Mouse (Mus musculus) neural tube, embryonic 14.5 days (tissue): ENCODE data around the gene 2010111I01Rik. TPM values are rescaled to one million over a fixed set of nuclear protein-coding genes. Genes with fewer than 3 reads are reported as not detected.

Experiments
- ATAC-seq: fragments of 200-750 bp; cut with Nextera tagmentation; 2 replicates; pipeline ENCODE4 v1.8.0; 2017; ENCODE audit warnings: low read depth, mild to moderate bottlenecking, moderate TSS enrichment, moderate library complexity
- H3K27ac ChIP-seq: fragments of 300-500 bp; sonication (generic); 2 replicates; pipeline ENCODE4 v1.5.1; 2014; ENCODE audit warnings: low read depth, mild to moderate bottlenecking, control low read depth, low read length, moderate library complexity, mixed read lengths
- H3K27me3 ChIP-seq: fragments of 300-500 bp; sonication (generic); 2 replicates; pipeline ENCODE4 v1.6.1; 2014; ENCODE audit warnings: low read length; ENCODE audit not compliant: control insufficient read depth, insufficient read depth
- H3K36me3 ChIP-seq: fragments of 300-500 bp; sonication (generic); 2 replicates; pipeline ENCODE4 v1.6.1; 2014; ENCODE audit warnings: low read length, mixed read lengths; ENCODE audit not compliant: control insufficient read depth, insufficient read depth
- H3K4me1 ChIP-seq: fragments of 300-500 bp; sonication (generic); 2 replicates; pipeline ENCODE4 v1.6.1; 2014; ENCODE audit warnings: low read length; ENCODE audit not compliant: control insufficient read depth, insufficient read depth
- H3K4me2 ChIP-seq: fragments of 300-500 bp; sonication (generic); 2 replicates; pipeline ENCODE4 v1.6.1; 2014; ENCODE audit warnings: mild to moderate bottlenecking, low read depth, low read length, control low read depth
- H3K4me3 ChIP-seq: fragments of 300-500 bp; sonication (generic); 2 replicates; pipeline ENCODE4 v1.5.1; 2014; ENCODE audit warnings: low read depth, low read length, control low read depth, mixed read lengths
- H3K9ac ChIP-seq: fragments of 300-500 bp; sonication (generic); replicated peaks from 2 replicates; pipeline ENCODE4 v1.6.1; 2014; ENCODE audit warnings: low read depth, mild to moderate bottlenecking, control low read depth, low read length, mixed read lengths
- H3K9me3 ChIP-seq: fragments of 300-500 bp; sonication (generic); 2 replicates; pipeline ENCODE4 v1.6.1; 2016; ENCODE audit warnings: low read length; ENCODE audit not compliant: control insufficient read depth
- WGBS: fragments of 180-500 bp; shearing (Covaris S2); extraction: QIAGEN DNeasy Blood & Tissue Kit; methylation state at CpG from one replicate; pipeline ENCODE4 v1.1.7; 2014; 5-methylcytosine and 5-hydroxymethylcytosine counted together
- polyA plus RNA-seq: library from polyadenylated mRNA; unstranded; fragments of >200 nt; fragmentation: Nextera tagmentation; extraction: Ambion mirVana; gene quantifications from 2 replicates; pipeline ENCODE4 v1.2.1, GENCODE M21; 2014

The 2010111I01Rik gene
- polyA plus RNA-seq, 1 experiment from 2014 or later = 28.8 TPM

- H3K27me3 ChIP-seq = no peaks in the 10 kb centered on the region
- H3K36me3 ChIP-seq = no peaks in the 10 kb centered on the region
- ATAC-seq = no peak
- H3K9ac ChIP-seq = no peak overlapping the region
- H3K9me3 ChIP-seq = no peaks in the 10 kb centered on the region
- no peak overlapping the region for H3K4me2 ChIP-seq
- H3K4me3 ChIP-seq = no peak overlapping the region
- H3K4me1 ChIP-seq = 0 out of 2 replicates have a peak, but pooled peaks cover 1% of the 10 kb centered on the region
- 77% methylated on average over 12 of the region's 12 CpGs for WGBS
- H3K27ac ChIP-seq = no peak overlapping the region
Measured at GRCm38 (mm10) chr13:63246332-63246940, 281.7 kb downstream of the 2010111I01Rik start.

- no peak overlapping the region for H3K4me2 ChIP-seq
- H3K9ac ChIP-seq = no peak overlapping the region
- H3K4me1 ChIP-seq = 0 out of 2 replicates have a peak, but pooled peaks cover 3% of the 10 kb centered on the region
- no peaks in the 10 kb centered on the region for H3K27me3 ChIP-seq
- no peaks in the 10 kb centered on the region for H3K36me3 ChIP-seq
- no peaks in the 10 kb centered on the region for H3K9me3 ChIP-seq
- no peak overlapping the region for H3K27ac ChIP-seq
- ATAC-seq = no peak
- H3K4me3 ChIP-seq = no peak overlapping the region
- WGBS = 50% methylated on average over 7 of the region's 7 CpGs
Measured at GRCm38 (mm10) chr13:63247041-63247440, 282.3 kb downstream of the 2010111I01Rik start.

- Histone ChIP-seq H3K4me3 (no peak overlapping the region), H3K27me3 (no peaks in the 10 kb centered on the region), H3K4me2 (no peak overlapping the region), H3K9me3 (no peaks in the 10 kb centered on the region), H3K27ac (no peak overlapping the region), H3K36me3 (no peaks in the 10 kb centered on the region), H3K4me1 (0 out of 2 replicates have a peak, but pooled peaks cover 3% of the 10 kb centered on the region), H3K9ac (no peak overlapping the region)
- no peak for ATAC-seq
- 93% methylated on average over 11 of the region's 11 CpGs for WGBS
Measured at GRCm38 (mm10) chr13:63247631-63248030, 282.9 kb downstream of the 2010111I01Rik start.

GRCm38 (mm10) chr13:63248318-63248717 lies 283.6 kb downstream of the 2010111I01Rik start:
- 95% methylated on average over 10 of the region's 10 CpGs for WGBS
- H3K27me3 ChIP-seq = no peaks in the 10 kb centered on the region
- H3K9ac ChIP-seq = no peak overlapping the region
- H3K27ac ChIP-seq = no peak overlapping the region
- H3K4me1 ChIP-seq = 0 out of 2 replicates have a peak, but pooled peaks cover 3% of the 10 kb centered on the region
- no peak overlapping the region for H3K4me3 ChIP-seq
- H3K9me3 ChIP-seq = no peaks in the 10 kb centered on the region
- H3K4me2 ChIP-seq = no peak overlapping the region
- ATAC-seq = no peak
- no peaks in the 10 kb centered on the region for H3K36me3 ChIP-seq

- Histone ChIP-seq H3K9me3 (no peaks in the 10 kb centered on the region), H3K27me3 (no peaks in the 10 kb centered on the region), H3K4me3 (no peak overlapping the region), H3K4me2 (no peak overlapping the region), H3K4me1 (0 out of 2 replicates have a peak, but pooled peaks cover 3% of the 10 kb centered on the region), H3K9ac (no peak overlapping the region), H3K27ac (no peak overlapping the region), H3K36me3 (no peaks in the 10 kb centered on the region)
- ATAC-seq = no peak
- 88% methylated on average over 7 of the region's 7 CpGs for WGBS
Measured at GRCm38 (mm10) chr13:63249171-63249570, 284.5 kb downstream of the 2010111I01Rik start.

- no peak overlapping the region for H3K4me2 ChIP-seq
- 77% methylated on average over 8 of the region's 8 CpGs for WGBS
- no peaks in the 10 kb centered on the region for H3K27me3 ChIP-seq
- no peak overlapping the region for H3K9ac ChIP-seq
- H3K4me1 ChIP-seq = 0 out of 2 replicates have a peak, but pooled peaks cover 3% of the 10 kb centered on the region
- no peak for ATAC-seq
- no peaks in the 10 kb centered on the region for H3K36me3 ChIP-seq
- H3K4me3 ChIP-seq = no peak overlapping the region
- no peak overlapping the region for H3K27ac ChIP-seq
- H3K9me3 ChIP-seq = no peaks in the 10 kb centered on the region
Measured at GRCm38 (mm10) chr13:63249741-63250431, 285.2 kb downstream of the 2010111I01Rik start.

- no peak overlapping the region for H3K9ac ChIP-seq
- H3K36me3 ChIP-seq = no peaks in the 10 kb centered on the region
- 92% methylated on average over 8 of the region's 8 CpGs for WGBS
- H3K27ac ChIP-seq = no peak overlapping the region
- H3K4me3 ChIP-seq = no peak overlapping the region
- no peaks in the 10 kb centered on the region for H3K9me3 ChIP-seq
- ATAC-seq = no peak
- H3K4me1 ChIP-seq = 0 out of 2 replicates have a peak, but pooled peaks cover 3% of the 10 kb centered on the region
- no peaks in the 10 kb centered on the region for H3K27me3 ChIP-seq
- no peak overlapping the region; the same call in 1 of the 2 replicates for H3K4me2 ChIP-seq
Measured at GRCm38 (mm10) chr13:63250441-63250980, 285.8 kb downstream of the 2010111I01Rik start.

- H3K27me3 ChIP-seq = no peaks in the 10 kb centered on the region
- no peak overlapping the region for H3K4me3 ChIP-seq
- WGBS = 67% methylated on average over 12 of the region's 12 CpGs
- 0 out of 2 replicates have a peak, but pooled peaks cover 3% of the 10 kb centered on the region for H3K4me1 ChIP-seq
- H3K36me3 ChIP-seq = no peaks in the 10 kb centered on the region
- no peak overlapping the region for H3K4me2 ChIP-seq
- no peak overlapping the region for H3K9ac ChIP-seq
- no peaks in the 10 kb centered on the region for H3K9me3 ChIP-seq
- ATAC-seq = no peak
- H3K27ac ChIP-seq = no peak overlapping the region
Measured at GRCm38 (mm10) chr13:63251118-63251889, 286.6 kb downstream of the 2010111I01Rik start.
